Mouse (Mus musculus) hindbrain, embryonic 14.5 days (tissue): ENCODE data around the gene Rbp7. TPM values are rescaled to one million over a fixed set of nuclear protein-coding genes. Genes with fewer than 3 reads are reported as not detected.

Experiments used
- ATAC-seq: fragments of 200-750 bp; cut with Nextera tagmentation; 2 replicates; pipeline ENCODE4 v1.8.0; 2017; ENCODE audit warnings: moderate number of reproducible peaks, mild to moderate bottlenecking, moderate TSS enrichment, moderate library complexity; ENCODE audit not compliant: low FRiP score
- DNase-seq: peaks from one replicate; pipeline ENCODE4 v3.0.0-alpha.2; 2015; ENCODE audit warnings: low spot score
- H3K27ac ChIP-seq: fragments of 300-500 bp; sonication (generic); 2 replicates; pipeline ENCODE4 v1.5.1; 2014; ENCODE audit warnings: mild to moderate bottlenecking, moderate library complexity
- H3K27me3 ChIP-seq: fragments of 300-500 bp; sonication (generic); 2 replicates; pipeline ENCODE4 v1.6.1; 2014; ENCODE audit warnings: mild to moderate bottlenecking, low read length, mixed read lengths; ENCODE audit not compliant: control insufficient read depth, insufficient read depth
- H3K36me3 ChIP-seq: fragments of 300-500 bp; sonication (generic); replicated peaks from 2 replicates; pipeline ENCODE4 v1.6.1; 2014; ENCODE audit not compliant: control insufficient read depth, insufficient read depth
- H3K4me1 ChIP-seq: fragments of 300-500 bp; sonication (generic); replicated peaks from 2 replicates; pipeline ENCODE4 v1.6.1; 2014; ENCODE audit warnings: antibody characterized with exemption, low read length, mixed read lengths; ENCODE audit not compliant: control insufficient read depth, insufficient read depth
- H3K4me2 ChIP-seq: fragments of 300-500 bp; sonication (generic); replicated peaks from 2 replicates; pipeline ENCODE4 v1.6.1; 2014; ENCODE audit warnings: mild to moderate bottlenecking, moderate library complexity
- H3K4me3 ChIP-seq: fragments of 300-500 bp; sonication (generic); replicated peaks from 2 replicates; pipeline ENCODE4 v1.5.1; 2014; ENCODE audit warnings: mild to moderate bottlenecking, low read length
- H3K9ac ChIP-seq: fragments of 300-500 bp; sonication (generic); 2 replicates; pipeline ENCODE4 v1.6.1; 2014
- H3K9me3 ChIP-seq: fragments of 300-500 bp; sonication (generic); 2 replicates; pipeline ENCODE4 v1.6.1; 2016; ENCODE audit warnings: low read length; ENCODE audit not compliant: control insufficient read depth
- WGBS: fragments of 180-500 bp; shearing (Covaris S2); extraction: QIAGEN DNeasy Blood & Tissue Kit; methylation state at CpG from one replicate; pipeline ENCODE4 v1.1.7; 2014; 5-methylcytosine and 5-hydroxymethylcytosine counted together
- polyA plus RNA-seq: library from polyadenylated mRNA; unstranded; fragments of >200 nt; fragmentation: Nextera tagmentation; extraction: Ambion mirVana; gene quantifications from 2 replicates; pipeline ENCODE4 v1.2.1, GENCODE M21; 2014

Gene Rbp7
- polyA plus RNA-seq, 1 experiment from 2014 or later, result not detected

DNA sequence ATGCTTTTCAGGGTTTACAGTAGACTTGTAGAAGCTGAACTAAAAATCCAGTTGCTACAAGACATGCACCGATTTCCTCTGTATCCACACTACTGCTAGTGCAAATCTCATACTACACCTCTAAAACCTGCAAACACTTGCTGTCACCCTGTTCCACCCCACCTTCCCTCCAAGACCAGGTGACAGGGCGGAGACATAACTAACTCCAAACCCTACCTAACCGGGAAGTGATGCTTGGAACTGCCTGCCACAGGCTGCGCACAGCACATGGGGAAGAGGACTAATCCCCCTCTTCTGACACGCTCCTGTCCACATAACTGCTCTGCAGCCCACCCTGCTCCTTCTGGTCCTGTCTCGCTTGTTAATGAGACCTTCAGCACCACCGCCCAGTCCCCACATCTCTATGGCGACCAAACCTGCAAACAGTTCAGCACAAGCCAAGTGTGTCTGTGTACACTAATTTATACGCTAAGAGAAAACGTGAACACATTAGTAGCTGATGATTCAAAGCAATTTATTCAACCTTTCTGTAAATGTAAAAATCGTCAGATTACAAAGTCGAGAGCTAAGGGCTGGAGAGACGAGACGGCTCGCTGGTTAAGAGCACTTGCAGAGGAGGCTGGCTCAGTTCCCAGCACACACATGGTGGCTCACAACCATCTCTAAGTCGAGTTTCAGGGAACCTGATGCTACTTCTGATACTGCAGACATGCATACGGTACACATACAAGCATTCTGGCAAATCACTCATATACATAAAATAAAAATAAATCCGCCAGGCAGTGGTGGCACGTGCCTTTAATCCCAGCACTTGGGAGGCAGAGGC, 49.9 kb downstream of the Rbp7 start:
- Histone ChIP-seq H3K9me3 (no peaks in the 10 kb centered on the region), H3K9ac (no peak overlapping the region), H3K4me2 (no peak overlapping the region), H3K4me3 (no peak overlapping the region), H3K27ac (no peak overlapping the region), H3K27me3 (no peaks in the 10 kb centered on the region), H3K36me3 (no peaks in the 10 kb centered on the region), H3K4me1 (peaks cover 12% of the 10 kb centered on the region)
- no peak for DNase-seq
- ATAC-seq, result no peak
- WGBS, result 59% methylated on average over 19 of the region's 19 CpGs

GRCm38 (mm10) chr4:149403037-149403436, 51.7 kb downstream of the Rbp7 start:
- no peak overlapping the region for H3K4me2 ChIP-seq
- H3K4me3 ChIP-seq, result no peak overlapping the region
- H3K27me3 ChIP-seq, result no peaks in the 10 kb centered on the region
- no peaks in the 10 kb centered on the region for H3K9me3 ChIP-seq
- H3K36me3 ChIP-seq, result peaks cover 5% of the 10 kb centered on the region
- DNase-seq (no peak), ATAC-seq (no peak)
- no peak overlapping the region for H3K9ac ChIP-seq
- peaks cover 12% of the 10 kb centered on the region for H3K4me1 ChIP-seq
- 54% methylated on average over 6 of the region's 6 CpGs for WGBS
- H3K27ac ChIP-seq, result no peak overlapping the region

DNA sequence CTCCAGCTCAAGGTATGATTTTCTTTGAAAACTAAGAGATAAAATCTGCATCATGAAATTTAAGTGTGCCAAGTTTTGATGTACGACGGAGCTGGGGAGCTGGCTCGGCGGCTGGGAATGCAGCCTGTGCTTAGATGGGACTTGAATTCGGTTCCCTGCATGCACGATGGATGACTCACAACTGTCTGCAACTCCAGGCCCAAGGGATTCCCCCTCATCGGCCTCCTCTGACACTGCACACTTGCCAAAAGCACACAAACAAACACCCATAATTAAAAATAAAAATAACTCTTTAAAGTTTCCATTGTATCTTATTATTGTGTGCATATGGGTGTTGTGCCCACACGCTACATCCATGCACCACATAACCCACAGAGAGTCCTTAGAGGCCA, 53.2 kb downstream of the Rbp7 start:
- H3K4me1 ChIP-seq, result peaks cover 12% of the 10 kb centered on the region

DNA sequence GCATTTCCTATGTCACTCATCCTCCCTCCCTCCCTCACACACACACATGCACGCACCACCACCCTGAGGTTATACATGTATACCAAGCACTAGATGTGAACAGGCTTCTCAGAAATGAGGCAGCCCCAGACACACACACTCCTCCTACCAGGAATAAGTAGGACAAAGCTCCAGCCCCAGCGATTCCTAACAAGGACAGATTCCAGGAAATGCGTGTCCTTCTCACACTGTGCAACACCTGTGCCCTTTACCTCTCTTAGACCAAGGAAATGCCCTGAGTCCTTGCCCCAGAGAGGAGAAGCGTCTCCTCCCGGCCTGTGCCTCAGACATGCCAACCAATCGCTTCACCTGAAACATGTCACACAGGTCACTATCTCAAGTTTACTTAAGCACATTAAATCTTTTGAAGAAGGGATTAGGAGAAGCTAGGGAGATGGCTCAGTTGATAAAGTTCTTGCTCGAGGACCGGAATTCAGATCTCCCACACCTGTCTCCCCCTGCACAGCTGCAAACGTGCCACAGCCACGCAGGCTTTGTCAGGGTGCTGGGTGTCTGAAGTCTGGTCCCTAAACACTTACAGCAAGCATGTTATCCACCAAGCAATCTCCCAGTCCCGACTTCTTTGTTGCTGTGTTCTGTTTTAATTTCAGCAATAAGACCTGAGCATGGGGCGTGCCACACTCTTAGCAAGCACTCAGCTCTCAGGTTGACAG, 53.7 kb downstream of the Rbp7 start:
- no peaks in the 10 kb centered on the region for H3K9me3 ChIP-seq
- WGBS, result 87% methylated on average over 12 of the region's 12 CpGs
- no peak overlapping the region for H3K27ac ChIP-seq

More for the DNA sequence above, 53.2 kb downstream of the Rbp7 start:
- no peaks in the 10 kb centered on the region for H3K9me3 ChIP-seq
- no peak for DNase-seq
- H3K27ac ChIP-seq, result no peak overlapping the region
- no peak for ATAC-seq
- no peak overlapping the region for H3K4me3 ChIP-seq
- no peaks in the 10 kb centered on the region for H3K27me3 ChIP-seq
- peaks cover 17% of the 10 kb centered on the region for H3K36me3 ChIP-seq
- H3K4me2 ChIP-seq, result no peak overlapping the region
- 86% methylated on average over 8 of the region's 8 CpGs for WGBS
- no peak overlapping the region for H3K9ac ChIP-seq

More for the DNA sequence above, 53.7 kb downstream of the Rbp7 start:
- DNase-seq, result no peak
- no peak for ATAC-seq
- Histone ChIP-seq H3K36me3 (peaks cover 18% of the 10 kb centered on the region), H3K9ac (no peak overlapping the region), H3K4me3 (no peak overlapping the region), H3K4me1 (peaks cover 12% of the 10 kb centered on the region), H3K4me2 (no peak overlapping the region), H3K27me3 (no peaks in the 10 kb centered on the region)

Other genes starting within 250 kb of the Rbp7 start
- gene Kif1b, start 147.3 kb downstream of the Rbp7 start, polyA plus RNA-seq, result 188 and 194 TPM in 2 replicates
- 53.8 and 55.3 TPM in 2 replicates for gene Ube4b, start 28.2 kb downstream of the Rbp7 start, polyA plus RNA-seq
- gene Tmem274, start 22.4 kb upstream of the Rbp7 start, polyA plus RNA-seq, result 0.37 TPM in 1 of 2 replicates, not detected in the other
- gene Nmnat1, start 30.2 kb upstream of the Rbp7 start, polyA plus RNA-seq, result 7.5 and 8.2 TPM in 2 replicates
- 49.9 and 52.5 TPM in 2 replicates for gene Lzic, start 30.3 kb upstream of the Rbp7 start, polyA plus RNA-seq
- gene Ctnnbip1, start 63.3 kb upstream of the Rbp7 start, polyA plus RNA-seq, result 99.0 and 100 TPM in 2 replicates
- 147 and 154 TPM in 2 replicates for gene Clstn1, start 131.5 kb upstream of the Rbp7 start, polyA plus RNA-seq
- 15.3 and 16.5 TPM in 2 replicates for gene Pik3cd, start 247.6 kb upstream of the Rbp7 start, polyA plus RNA-seq